Mouse (Mus musculus) liver, adult 2 months (tissue): ENCODE data around the gene Gcnt3. TPM values are rescaled to one million over a fixed set of nuclear protein-coding genes. Genes with fewer than 3 reads are reported as not detected.
A peak's percentile ranks its signal among the peaks of the same experiment; 100 is the strongest.

ENCODE experiments used
- DNase-seq: peaks from one replicate; pipeline ENCODE4 v3.0.0-alpha.2; 2011; ENCODE audit warnings: low read depth, low spot score; ENCODE audit errors: extremely low read depth
- H3K27ac ChIP-seq: fragments of 200-500 bp; replicated peaks from 2 replicates; pipeline ENCODE4 v1.5.1; 2012; ENCODE audit warnings: low read depth, mild to moderate bottlenecking, control low read depth, inconsistent platforms, low read length; ENCODE audit not compliant: insufficient read depth
- H3K27me3 ChIP-seq: fragments of 200-500 bp; 2 replicates; pipeline ENCODE4 v1.6.1; 2012; ENCODE audit warnings: mild to moderate bottlenecking, moderate library complexity, low read length, inconsistent platforms; ENCODE audit not compliant: control insufficient read depth, insufficient read depth
- H3K36me3 ChIP-seq: fragments of 200-500 bp; 2 replicates; pipeline ENCODE4 v1.6.1; 2012; ENCODE audit warnings: low read length, inconsistent platforms; ENCODE audit not compliant: control insufficient read depth, insufficient read depth
- H3K4me1 ChIP-seq: fragments of 200-500 bp; 2 replicates; pipeline ENCODE4 v1.6.1; 2011; ENCODE audit warnings: low read length; ENCODE audit not compliant: control insufficient read depth, insufficient read depth
- H3K4me3 ChIP-seq: fragments of 200-500 bp; 2 replicates; pipeline ENCODE4 v1.5.1; 2011; ENCODE audit warnings: low read depth, mild to moderate bottlenecking, control low read depth, low read length, moderate library complexity; ENCODE audit not compliant: insufficient read depth
- H3K79me2 ChIP-seq: fragments of 200-500 bp; 2 replicates; pipeline ENCODE4 v1.6.1; 2012; ENCODE audit warnings: inconsistent platforms, mild to moderate bottlenecking, low read length, moderate library complexity; ENCODE audit not compliant: control insufficient read depth, insufficient read depth
- H3K9ac ChIP-seq: fragments of 200-500 bp; 2 replicates; pipeline ENCODE4 v1.6.1; 2012; ENCODE audit warnings: low read depth, mild to moderate bottlenecking, control low read depth, inconsistent platforms, low read length
- CTCF ChIP-seq: fragments of 200-500 bp; IDR thresholded peaks from 2 replicates; pipeline ENCODE4 v1.5.1; 2011; ENCODE audit warnings: low read depth, low read length, control low read depth
- POLR2A ChIP-seq: fragments of 200-500 bp; IDR thresholded peaks from 2 replicates; pipeline ENCODE4 v1.6.1; 2011; ENCODE audit warnings: low read length, control low read depth; ENCODE audit not compliant: insufficient read depth; ENCODE audit errors: extremely low read depth
- WGBS: fragments of 180-500 bp; shearing (Covaris S2); methylation state at CpG from one replicate; pipeline ENCODE4 v1.1.7; 2018; 5-methylcytosine and 5-hydroxymethylcytosine counted together
- polyA plus RNA-seq: library from polyadenylated mRNA; depleted of rRNA; stranded (reverse); fragments of >200 nt; gene quantifications from 2 replicates; pipeline ENCODE4 v1.2.3, GENCODE M21; 2012
- total RNA-seq: library from RNA; depleted of rRNA; stranded (reverse); fragments of >200 nt; gene quantifications from 2 replicates; pipeline ENCODE4 v1.2.3, GENCODE M21; 2014

Gcnt3 gene
- total and polyA plus RNA-seq, 2 experiments: 0.02 to 0.09 TPM

DNA sequence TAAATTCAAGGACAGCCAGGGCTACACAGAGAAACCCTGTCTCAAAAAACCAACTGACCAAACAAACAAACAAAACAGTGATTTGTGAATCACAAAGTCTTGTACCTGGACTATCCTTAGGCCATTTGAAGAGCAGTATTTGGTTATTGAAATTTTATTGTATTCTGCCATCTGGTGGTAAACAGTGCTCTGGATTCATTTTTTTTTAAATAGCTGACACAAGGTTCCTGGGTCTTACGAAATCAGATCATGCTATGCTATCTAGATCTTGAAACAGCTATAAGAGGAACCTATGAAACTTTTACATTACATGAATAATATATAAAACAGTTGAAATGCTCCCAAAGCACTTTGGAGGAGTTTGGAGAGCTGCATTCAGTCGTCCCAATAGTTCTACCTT, 43.1 kb upstream of the Gcnt3 start:
- Histone ChIP-seq H3K27ac (no peak overlapping the region), H3K4me1 (peaks cover 7% of the 10 kb centered on the region; the same call in 1 of the 2 replicates), H3K27me3 (no peaks in the 10 kb centered on the region), H3K36me3 (no peaks in the 10 kb centered on the region), H3K4me3 (no peak overlapping the region), H3K9ac (no peak overlapping the region), H3K79me2 (no peaks in the 10 kb centered on the region)
- 53% methylated on average over 2 of the region's 2 CpGs for WGBS
- peak; percentile 69 for DNase-seq
- no peak for TF ChIP-seq POLR2A
- peak; percentile 50; the same call in 1 of the 2 replicates for TF ChIP-seq CTCF

DNA sequence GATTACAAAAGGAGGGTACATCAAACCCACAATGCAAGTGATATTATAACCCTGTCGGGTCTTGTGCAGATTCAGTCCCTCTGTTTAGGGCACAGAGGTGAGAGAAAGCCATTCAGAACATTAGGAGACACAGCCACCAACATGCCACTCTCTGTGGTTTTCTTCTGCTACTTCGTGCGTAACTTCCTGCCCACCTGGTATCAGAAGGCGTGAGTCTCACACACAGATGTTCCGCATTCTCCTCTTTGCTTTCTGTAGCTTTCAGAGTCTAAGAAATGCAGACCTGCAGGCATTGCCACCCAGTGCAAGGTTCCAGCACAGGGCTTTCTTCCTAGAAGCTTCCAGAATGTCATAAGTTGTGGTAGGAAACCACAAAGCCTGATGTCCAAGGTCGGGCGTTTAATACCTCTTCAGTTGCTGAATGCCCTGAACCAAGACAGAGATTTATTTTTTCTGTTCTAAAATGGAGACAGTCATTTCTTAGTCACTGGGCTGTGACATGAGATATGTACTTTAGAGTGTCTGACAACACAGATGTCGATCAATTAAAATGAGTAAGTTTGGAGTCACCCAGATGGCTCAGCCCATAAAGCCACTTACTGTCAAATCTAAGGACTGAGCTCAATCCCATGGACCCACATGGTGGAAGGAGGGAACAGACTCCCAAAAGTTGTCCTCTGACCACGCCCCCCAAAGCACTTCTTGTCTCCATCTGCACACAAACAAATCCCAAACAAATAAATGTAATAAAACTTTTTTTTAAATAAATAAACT, 42.3 kb upstream of the Gcnt3 start:
- Histone ChIP-seq H3K4me3 (no peak overlapping the region), H3K27ac (no peak overlapping the region), H3K4me1 (peaks cover 7% of the 10 kb centered on the region; the same call in 1 of the 2 replicates), H3K79me2 (no peaks in the 10 kb centered on the region), H3K36me3 (no peaks in the 10 kb centered on the region), H3K9ac (no peak overlapping the region), H3K27me3 (no peaks in the 10 kb centered on the region)
- no peak for DNase-seq
- 91% methylated on average over 9 of the region's 9 CpGs for WGBS
- TF ChIP-seq POLR2A (no peak), CTCF (no peak)

GRCm38 (mm10) chr9:70078034-70078433, 40.1 kb upstream of the Gcnt3 start:
- Histone ChIP-seq H3K79me2 (no peaks in the 10 kb centered on the region), H3K36me3 (no peaks in the 10 kb centered on the region), H3K9ac (no peak overlapping the region), H3K27me3 (no peaks in the 10 kb centered on the region), H3K4me1 (peaks cover 7% of the 10 kb centered on the region; the same call in 1 of the 2 replicates), H3K4me3 (no peak overlapping the region), H3K27ac (peak overlapping the region; percentile 3)
- TF ChIP-seq POLR2A: no peak
- no peak for TF ChIP-seq CTCF
- DNase-seq: peak; percentile 94
- WGBS: 21% methylated on average over 3 of the region's 3 CpGs

- H3K79me2 ChIP-seq: no peaks in the 10 kb centered on the region
- H3K27me3 ChIP-seq: no peaks in the 10 kb centered on the region
- DNase-seq: peak; percentile 59
- H3K9ac ChIP-seq: no peak overlapping the region
- no peak overlapping the region for H3K27ac ChIP-seq
- TF ChIP-seq POLR2A (no peak), CTCF (no peak)
- no peaks in the 10 kb centered on the region for H3K36me3 ChIP-seq
- H3K4me3 ChIP-seq: no peak overlapping the region
- peaks cover 7% of the 10 kb centered on the region; the same call in 1 of the 2 replicates for H3K4me1 ChIP-seq
- 29% methylated on average over 7 of the region's 7 CpGs for WGBS
Measured at GRCm38 (mm10) chr9:70077170-70077569, 39.3 kb upstream of the Gcnt3 start.

DNA sequence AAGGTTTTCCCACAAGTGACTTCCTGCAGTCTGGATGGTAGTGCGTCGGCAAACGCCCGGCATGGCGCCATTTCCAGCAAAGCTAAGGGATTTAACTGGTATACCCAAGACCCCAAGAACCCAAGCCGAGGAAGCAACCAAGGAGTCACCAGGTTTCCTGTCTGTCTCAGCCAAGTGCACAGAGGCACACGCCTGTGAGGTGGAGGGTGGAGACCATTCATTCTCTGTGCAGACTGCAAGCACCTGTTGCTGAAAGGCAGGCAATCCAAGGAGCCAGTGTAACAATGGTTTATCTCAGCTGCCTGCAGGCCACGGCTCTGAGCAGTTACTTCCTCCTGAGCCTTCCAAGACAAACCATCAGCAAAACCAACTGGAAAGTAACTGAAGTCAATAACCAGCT, 34.5 kb upstream of the Gcnt3 start:
- Histone ChIP-seq H3K36me3 (no peaks in the 10 kb centered on the region), H3K4me1 (peaks cover 14% of the 10 kb centered on the region; the same call in 1 of the 2 replicates), H3K4me3 (no peak overlapping the region), H3K27me3 (no peaks in the 10 kb centered on the region), H3K9ac (no peak overlapping the region), H3K27ac (no peak overlapping the region), H3K79me2 (no peaks in the 10 kb centered on the region)
- DNase-seq: no peak
- TF ChIP-seq POLR2A (no peak), CTCF (no peak)
- whole genome bisulfite sequencing: 91% methylated on average over 8 of the region's 8 CpGs

DNA sequence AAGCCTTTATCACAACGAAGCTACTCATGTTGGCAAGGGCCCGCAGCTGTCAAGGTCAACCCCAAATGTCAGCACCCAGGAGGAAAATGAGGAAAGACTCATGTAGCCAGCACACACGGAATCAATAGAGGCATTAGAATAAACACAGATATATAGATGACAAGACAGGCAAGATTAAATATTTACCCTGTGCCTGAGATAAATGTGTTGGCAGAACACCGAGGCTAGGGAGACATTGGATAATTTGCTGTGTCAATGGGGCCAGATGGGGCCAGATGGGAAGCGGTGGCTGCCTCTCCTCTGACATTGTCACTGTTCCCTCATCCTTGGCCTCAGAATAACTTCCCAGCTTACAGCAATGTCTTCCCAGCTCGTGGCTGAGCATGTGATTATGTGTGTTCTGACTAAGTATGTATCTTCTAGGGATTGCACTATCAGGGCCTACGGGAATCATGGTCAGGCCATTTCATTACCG, 32.1 kb upstream of the Gcnt3 start:
- Histone ChIP-seq H3K9ac (no peak overlapping the region), H3K36me3 (no peaks in the 10 kb centered on the region), H3K27me3 (no peaks in the 10 kb centered on the region), H3K4me3 (no peak overlapping the region), H3K27ac (no peak overlapping the region), H3K79me2 (no peaks in the 10 kb centered on the region), H3K4me1 (peaks cover 11% of the 10 kb centered on the region; the same call in 1 of the 2 replicates)
- peak; percentile 72 for DNase-seq
- 10% methylated on average over 8 of the region's 8 CpGs for WGBS
- TF ChIP-seq POLR2A (no peak), CTCF (no peak)
